Mouse (Mus musculus) forebrain, postnatal 0 days (tissue): ENCODE results near the gene Ribc1. TPM values are rescaled to one million over a fixed set of nuclear protein-coding genes. Genes with fewer than 3 reads are reported as not detected.

ENCODE experiments used
- ATAC-seq: fragments of 200-750 bp; cut with Nextera tagmentation; 2 replicates; pipeline ENCODE4 v1.8.0; 2017; ENCODE audit warnings: mild to moderate bottlenecking, moderate library complexity
- DNase-seq: peaks from one replicate; pipeline ENCODE4 v3.0.0-alpha.2; 2015
- H3K27ac ChIP-seq: fragments of 300-500 bp; sonication (generic); 2 replicates; pipeline ENCODE4 v1.5.1; 2014; ENCODE audit warnings: low read depth, mild to moderate bottlenecking, antibody characterized with exemption, low read length, moderate library complexity, mixed read lengths
- H3K27me3 ChIP-seq: fragments of 300-500 bp; sonication (generic); 2 replicates; pipeline ENCODE4 v1.6.1; 2014; ENCODE audit warnings: mild to moderate bottlenecking, low read length, mixed read lengths; ENCODE audit not compliant: insufficient read depth
- H3K36me3 ChIP-seq: fragments of 300-500 bp; sonication (generic); 2 replicates; pipeline ENCODE4 v1.6.1; 2014; ENCODE audit warnings: mild to moderate bottlenecking, moderate library complexity; ENCODE audit not compliant: insufficient read depth
- H3K4me1 ChIP-seq: fragments of 300-500 bp; sonication (generic); 2 replicates; pipeline ENCODE4 v1.6.1; 2014; ENCODE audit warnings: antibody characterized with exemption; ENCODE audit not compliant: insufficient read depth
- H3K4me2 ChIP-seq: fragments of 300-500 bp; sonication (generic); 2 replicates; pipeline ENCODE4 v1.6.1; 2014; ENCODE audit warnings: low read depth, mild to moderate bottlenecking, moderate library complexity
- H3K4me3 ChIP-seq: fragments of 300-500 bp; sonication (generic); 2 replicates; pipeline ENCODE4 v1.5.1; 2014; ENCODE audit warnings: low read depth, low read length, mixed read lengths
- H3K9ac ChIP-seq: fragments of 300-500 bp; sonication (generic); 2 replicates; pipeline ENCODE4 v1.6.1; 2014; ENCODE audit warnings: mild to moderate bottlenecking
- H3K9me3 ChIP-seq: fragments of 300-500 bp; sonication (generic); 2 replicates; pipeline ENCODE4 v1.6.1; 2016; ENCODE audit warnings: low read length
- CTCF ChIP-seq: sonication (generic); IDR thresholded peaks from 2 replicates; pipeline ENCODE4 v1.5.1; 2016; ENCODE audit warnings: antibody characterized with exemption, control low read depth, low read depth
- WGBS: fragments of 180-500 bp; shearing (Covaris S2); extraction: QIAGEN DNeasy Blood & Tissue Kit; methylation state at CpG from one replicate; pipeline ENCODE4 v1.1.7; 2014; 5-methylcytosine and 5-hydroxymethylcytosine counted together
- polyA plus RNA-seq: library from polyadenylated mRNA; unstranded; fragments of >200 nt; fragmentation: Nextera tagmentation; extraction: Ambion mirVana; gene quantifications from 2 replicates; pipeline ENCODE4 v1.2.1, GENCODE M21; 2015
- total RNA-seq: library from RNA; depleted of rRNA; stranded (reverse); fragments of >200 nt; gene quantifications from 2 replicates; pipeline ENCODE4 v1.2.3, GENCODE M21; 2014; rRNA removed

Gene Ribc1
- total and polyA plus RNA-seq, 2 experiments from 2014 or later, result 0.71 to 1.1 TPM

GRCm38 (mm10) chrX:151999006-151999710, 16.9 kb downstream of the Ribc1 start:
- no peak overlapping the region for H3K4me2 ChIP-seq
- H3K4me1 ChIP-seq, result no peaks in the 10 kb centered on the region
- ATAC-seq, result no peak
- no peaks in the 10 kb centered on the region for H3K27me3 ChIP-seq
- no peak overlapping the region for H3K27ac ChIP-seq
- H3K36me3 ChIP-seq, result no peaks in the 10 kb centered on the region
- no peak for DNase-seq
- H3K4me3 ChIP-seq, result no peak overlapping the region
- H3K9ac ChIP-seq, result no peak overlapping the region
- no peaks in the 10 kb centered on the region for H3K9me3 ChIP-seq
- no peak for TF ChIP-seq CTCF
- 72% methylated on average over 4 of the region's 4 CpGs for WGBS

Other genes starting within 250 kb of the Ribc1 start
- 122 and 143 TPM in 2 replicates for gene Huwe1, start 215.5 kb downstream of the Ribc1 start, total RNA-seq
- 18.7 and 31.0 TPM in 2 replicates for gene Huwe1, start 215.5 kb downstream of the Ribc1 start, polyA plus RNA-seq
- 61.8 and 71.1 TPM in 2 replicates for gene Hsd17b10, start 14.4 kb downstream of the Ribc1 start, total RNA-seq
- 92.4 and 113 TPM in 2 replicates for gene Hsd17b10, start 14.4 kb downstream of the Ribc1 start, polyA plus RNA-seq
- 39.5 and 47.5 TPM in 2 replicates for gene Smc1a, start 133 bp upstream of the Ribc1 start, total RNA-seq
- gene Smc1a, start 133 bp upstream of the Ribc1 start, polyA plus RNA-seq, result 55.0 and 59.0 TPM in 2 replicates
- gene Iqsec2, start 128.0 kb upstream of the Ribc1 start, total RNA-seq, result 15.9 and 23.2 TPM in 2 replicates
- gene Iqsec2, start 128.0 kb upstream of the Ribc1 start, polyA plus RNA-seq, result 6.8 and 7.5 TPM in 2 replicates
- 47.2 and 56.0 TPM in 2 replicates for gene Kdm5c, start 216.7 kb upstream of the Ribc1 start, total RNA-seq
- 18.1 and 19.5 TPM in 2 replicates for gene Kdm5c, start 216.7 kb upstream of the Ribc1 start, polyA plus RNA-seq